Mouse (Mus musculus) myocyte (in vitro differentiated cells): ENCODE data around the gene Dnaaf1.

Experiments
- CEBPB ChIP-seq: IDR thresholded peaks from 2 replicates; pipeline ENCODE4 v1.6.1; 2011; ENCODE audit warnings: mild to moderate bottlenecking, moderate library complexity; ENCODE audit not compliant: poor library complexity, insufficient read depth, severe bottlenecking
- E2F4 ChIP-seq: IDR thresholded peaks from one replicate; pipeline ENCODE4 v1.6.1; 2011; ENCODE audit warnings: mild to moderate bottlenecking, control low read depth, moderate library complexity; ENCODE audit not compliant: insufficient read depth
- MAX ChIP-seq: IDR thresholded peaks from one replicate; pipeline ENCODE4 v1.6.1; 2011; ENCODE audit warnings: low read depth, mild to moderate bottlenecking, control low read depth
- MYOD1 ChIP-seq, 3 experiments: IDR thresholded peaks; one replicate each; pipeline ENCODE4 v1.6.1; 2011; ENCODE audit warnings: control low read depth in 2 of 3, low read depth in 2 of 3, mild to moderate bottlenecking in 2 of 3, moderate library complexity in 1 of 3; ENCODE audit not compliant: insufficient read length in 2 of 3, control insufficient read depth in 1 of 3
- MYOG ChIP-seq, 3 experiments: IDR thresholded peaks; one replicate each; pipeline ENCODE4 v1.6.1; 2011; ENCODE audit warnings: control low read depth in 2 of 3, low read depth in 2 of 3, mild to moderate bottlenecking in 2 of 3; ENCODE audit not compliant: insufficient read length in 2 of 3, control insufficient read depth in 1 of 3, insufficient read depth in 1 of 3
- POLR2A ChIP-seq: IDR thresholded peaks from one replicate; pipeline ENCODE4 v1.6.1; 2011; ENCODE audit warnings: low read depth, mild to moderate bottlenecking, control low read depth, moderate library complexity; ENCODE audit not compliant: insufficient read length
- POLR2AphosphoS2 ChIP-seq: IDR thresholded peaks from one replicate; pipeline ENCODE4 v1.6.1; 2011; ENCODE audit warnings: low read depth, control low read depth; ENCODE audit not compliant: insufficient read length
- TCF3 ChIP-seq: IDR thresholded peaks from one replicate; pipeline ENCODE4 v1.6.1; 2011; ENCODE audit warnings: low read depth, control low read depth; ENCODE audit not compliant: insufficient read length
- USF1 ChIP-seq: IDR thresholded peaks from one replicate; pipeline ENCODE4 v1.6.1; 2011; ENCODE audit warnings: low read depth, mild to moderate bottlenecking, control low read depth, moderate library complexity

DNA sequence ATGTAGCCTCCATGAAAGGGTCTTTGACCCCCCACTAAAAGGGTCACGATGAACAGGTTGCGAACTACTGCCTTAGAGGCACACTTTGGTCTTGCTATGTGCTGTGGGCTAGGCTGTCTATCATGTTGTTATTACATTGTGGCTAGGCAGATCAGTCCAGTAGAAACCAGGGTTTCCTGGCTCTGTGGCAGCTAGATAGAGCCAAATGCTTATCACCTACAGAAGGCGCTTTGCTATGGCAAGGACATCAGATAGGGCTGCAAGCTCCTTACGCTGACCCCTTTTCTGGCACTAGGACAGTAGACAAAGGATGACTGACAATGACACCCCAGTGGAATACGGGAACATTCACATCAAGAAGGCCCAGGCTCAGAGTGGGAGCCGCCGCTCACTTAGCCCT lies 52.2 kb downstream of the Dnaaf1 start:
- TF ChIP-seq POLR2A = no peak
- TF ChIP-seq E2F4 = no peak
- no peak for TF ChIP-seq POLR2AphosphoS2
- no peak for TF ChIP-seq MAX
- TF ChIP-seq CEBPB = no peak
- no peak for TF ChIP-seq USF1
- TF ChIP-seq MYOG (IDR thresholded peaks at IDR 0.05; ENCODE audit: control insufficient read depth in 1 of 3, insufficient read depth in 1 of 3, insufficient read length in 2 of 3, low read depth in 2 of 3) = no peak
- TF ChIP-seq TCF3 = no peak
- TF ChIP-seq MYOD1 (IDR thresholded peaks at IDR 0.05; ENCODE audit: control insufficient read depth in 1 of 3, insufficient read length in 2 of 3, low read depth in 2 of 3) = no peak
